ENCODE assay signal across 33 mouse cellular contexts in the genomic region with DNA sequence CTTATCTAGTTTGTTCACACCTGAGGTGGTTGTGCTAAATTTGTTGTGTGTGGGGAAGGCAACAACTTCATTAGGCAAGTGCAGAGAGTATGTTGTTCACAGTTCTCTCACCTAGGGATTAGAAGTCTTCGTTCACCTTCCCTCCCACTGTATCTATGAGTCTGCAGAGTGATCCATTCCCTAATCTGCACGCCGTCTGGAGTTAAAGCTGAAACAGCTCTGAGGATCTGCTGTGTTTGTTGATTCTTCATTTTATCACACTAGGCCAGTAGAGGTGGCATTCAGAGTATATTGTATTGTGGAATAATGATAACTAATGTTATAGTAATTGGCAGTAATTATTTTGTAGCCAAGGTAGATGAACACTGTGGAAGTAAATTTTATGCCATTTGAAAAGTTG. TPM values are rescaled to one million over a fixed set of nuclear protein-coding genes. Genes with fewer than 3 reads are reported as not detected.
DNase-seq lines count a peak whose midpoint lies in the region; ATAC-seq lines count a peak whose summit lies in the region.
"Had no signal": no experiment of that assay in that cellular context is flagged by ENCODE, and none has a peak within 500 bp of the region (broad histone marks: within the 10 kb centered on the region; RNA-seq: fewer than 3 reads in every experiment).

No protein-coding gene starts in this region.

- H3K9ac ChIP-seq in liver, embryonic 15.5 days = no peak overlapping the region
- H3K9ac ChIP-seq in forebrain, embryonic 13.5 days = no peak overlapping the region
- H3K9ac ChIP-seq: embryonic facial prominence, embryonic 13.5 days; forebrain, embryonic 12.5 days; heart, embryonic 15.5 days; hindbrain, embryonic 12.5 days; intestine, embryonic 15.5 days; lung, embryonic 14.5 days; midbrain, embryonic 15.5 days; stomach, embryonic 15.5 days had no signal

- H3K36me3 ChIP-seq in liver, embryonic 15.5 days (replicated peaks) = peaks cover 15% of the 10 kb centered on the region; the same call in 1 of the 2 replicates
- no peaks in the 10 kb centered on the region for H3K36me3 ChIP-seq in forebrain, embryonic 13.5 days (ENCODE audit: poor library complexity, severe bottlenecking)
- H3K36me3 ChIP-seq: heart, embryonic 15.5 days; hindbrain, embryonic 12.5 days; intestine, embryonic 15.5 days; midbrain, embryonic 15.5 days; stomach, embryonic 15.5 days had no signal

- WGBS in liver, embryonic 15.5 days (ENCODE audit: insufficient replicate concordance) = 16% methylated on average over 3 of the region's 3 CpGs
- WGBS in forebrain, embryonic 13.5 days = 78% methylated on average over 3 of the region's 3 CpGs

- H3K4me1 ChIP-seq in liver, embryonic 15.5 days (replicated peaks) = peaks cover 29% of the 10 kb centered on the region
- H3K4me1 ChIP-seq in forebrain, embryonic 13.5 days = peaks cover 10% of the 10 kb centered on the region; the same call in 1 of the 2 replicates
- H3K4me1 ChIP-seq: embryonic facial prominence, embryonic 13.5 days; hindbrain, embryonic 12.5 days; intestine, embryonic 15.5 days; midbrain, embryonic 15.5 days; stomach, embryonic 15.5 days had no signal

- H3K27me3 ChIP-seq in liver, embryonic 15.5 days = no peaks in the 10 kb centered on the region
- H3K27me3 ChIP-seq in forebrain, embryonic 13.5 days = no peaks in the 10 kb centered on the region
- H3K27me3 ChIP-seq: embryonic facial prominence, embryonic 13.5 days; forebrain, embryonic 12.5 days; heart, embryonic 15.5 days; hindbrain, embryonic 12.5 days; intestine, embryonic 15.5 days; megakaryocyte, embryonic 14.5 days; midbrain, embryonic 15.5 days; stomach, embryonic 15.5 days had no signal

- H3K9me3 ChIP-seq in liver, embryonic 15.5 days (replicated peaks) = no peaks in the 10 kb centered on the region
- H3K9me3 ChIP-seq in forebrain, embryonic 13.5 days (replicated peaks) = no peaks in the 10 kb centered on the region
- H3K9me3 ChIP-seq: embryonic facial prominence, embryonic 13.5 days; forebrain, embryonic 12.5 days; heart, embryonic 10.5 days; heart, embryonic 15.5 days; hindbrain, embryonic 12.5 days; intestine, embryonic 15.5 days; megakaryocyte, embryonic 14.5 days; midbrain, embryonic 15.5 days; stomach, embryonic 15.5 days had no signal

- no peak overlapping the region for H3K4me3 ChIP-seq in liver, embryonic 15.5 days (replicated peaks)
- no peak overlapping the region for H3K4me3 ChIP-seq in forebrain, embryonic 13.5 days
- H3K4me3 ChIP-seq: embryonic facial prominence, embryonic 13.5 days; erythroblast, embryonic 14.5 days; forebrain, embryonic 12.5 days; heart, embryonic 10.5 days; heart, embryonic 15.5 days; hindbrain, embryonic 12.5 days; intestine, embryonic 15.5 days; layer of hippocampus, adult 2 months; left cerebral cortex, adult 2 months; megakaryocyte, embryonic 14.5 days; midbrain, embryonic 15.5 days; stomach, embryonic 15.5 days had no signal

- peak; percentile 90 for ATAC-seq in liver, embryonic 15.5 days (ENCODE audit: insufficient read depth)
- no peak for ATAC-seq in forebrain, embryonic 13.5 days
- ATAC-seq: hindbrain, postnatal 0 days; intestine, embryonic 15.5 days; midbrain, embryonic 15.5 days had no signal

- peak overlapping the region; percentile 17 for H3K4me2 ChIP-seq in liver, embryonic 15.5 days
- no peak overlapping the region for H3K4me2 ChIP-seq in forebrain, embryonic 13.5 days
- H3K4me2 ChIP-seq: embryonic facial prominence, embryonic 13.5 days; forebrain, embryonic 12.5 days; heart, embryonic 15.5 days; hindbrain, embryonic 12.5 days; intestine, embryonic 15.5 days; lung, embryonic 14.5 days; midbrain, embryonic 15.5 days; stomach, embryonic 15.5 days had no signal

- peak; percentile 61 for DNase-seq in c-Kit-positive CD71-positive TER-119-positive erythroid progenitor cells, embryonic 14.5 days (ENCODE audit: low spot score)
- DNase-seq in liver = peak; percentile 28
- no peak for DNase-seq in kidney, adult 18-20 months
- DNase-seq in left cerebral cortex, adult 8-10 months (ENCODE audit: low spot score in 2 of 2) = no peak
- no peak for DNase-seq in kidney, postnatal 4 days
- DNase-seq: adrenal gland, postnatal 25 days; B cell, adult 2 months; cerebellum, adult 11 months; cerebellum, adult 9-10 months; cerebellum, postnatal 36 days; gastrocnemius, postnatal 25 days; heart, adult 11 months; kidney, adult 8-10 months; kidney, postnatal 14 days; lung, embryonic 14.5 days; right cerebral cortex, postnatal 25 days had no signal

- H3K27ac ChIP-seq in liver, embryonic 15.5 days (replicated peaks) = peak overlapping the region; percentile 64
- no peak overlapping the region for H3K27ac ChIP-seq in forebrain, embryonic 13.5 days
- H3K27ac ChIP-seq: embryonic facial prominence, embryonic 13.5 days; forebrain, embryonic 12.5 days; heart, embryonic 10.5 days; heart, embryonic 15.5 days; hindbrain, embryonic 12.5 days; hindbrain, postnatal 0 days; intestine, embryonic 15.5 days; layer of hippocampus, adult 2 months; left cerebral cortex, adult 2 months; midbrain, embryonic 15.5 days; stomach, embryonic 15.5 days had no signal

RNA-seq across cellular contexts. Expression of gene Tbr1, which starts 42.7 kb away (rescaled TPM):
- 0.03 TPM in 1 of 2 replicates, not detected in the other for polyA plus RNA-seq in liver, embryonic 15.5 days (2015; fragmentation: Nextera tagmentation; extraction: Ambion mirVana)
- 36.3 and 45.1 TPM in 2 replicates for polyA plus RNA-seq in forebrain, embryonic 13.5 days (2015; fragmentation: Nextera tagmentation; extraction: Ambion mirVana)
- total RNA-seq in left cerebral cortex, adult 8-10 months (2022) = 100 to 1,000 TPM; 105 to 130 (median 109) TPM
- total RNA-seq: adrenal gland, adult 18-20 months; adrenal gland, postnatal 25 days; gastrocnemius, postnatal 25 days; heart, postnatal 25 days had no signal
- polyA plus RNA-seq: erythroblast, embryonic 14.5 days; intestine, embryonic 15.5 days; stomach, embryonic 15.5 days had no signal

RNA-seq across cellular contexts. Expression of gene Psmd14, which starts 48.5 kb away (rescaled TPM):
- polyA plus RNA-seq in liver, embryonic 15.5 days (2015; fragmentation: Nextera tagmentation; extraction: Ambion mirVana) = 96.6 and 108 TPM in 2 replicates
- 284 and 297 TPM in 2 replicates for polyA plus RNA-seq in forebrain, embryonic 13.5 days (2015; fragmentation: Nextera tagmentation; extraction: Ambion mirVana)
- 100 to 1,000 TPM; 103 to 132 (median 114) TPM for total RNA-seq in left cerebral cortex, adult 8-10 months (2022)

Comparison
In these comparisons a context has a peak if more than half of its experiments do, and no peak if none do; other contexts are left out.
1. DNase-seq: peak in c-Kit-positive CD71-positive TER-119-positive erythroid progenitor cells, embryonic 14.5 days (single experiment) and liver (single experiment); none in kidney, adult 18-20 months (single experiment), left cerebral cortex, adult 8-10 months (0 of 2) and kidney, postnatal 4 days (0 of 2).
2. RNA of gene Tbr1, which starts 42.7 kb away (polyA plus RNA-seq): 36.3 to 45.1 TPM in forebrain, embryonic 13.5 days; 0.03 TPM in liver, embryonic 15.5 days; every median in the first group is over 10 times any median in the second.